9 mouse cellular contexts compared by ENCODE assay signal in genomic region chr6:118977443-118978271, GRCm38 (mm10).
DNase-seq lines count a peak whose midpoint lies in the region; ATAC-seq and TF ChIP-seq lines count a peak whose summit lies in the region.
"Had no signal": no experiment of that assay in that cellular context is flagged by ENCODE, and none has a peak within 500 bp of the region (broad histone marks: within the 10 kb centered on the region; RNA-seq: fewer than 3 reads in every experiment).

No protein-coding gene starts in this region.

- no peaks in the 10 kb centered on the region for H3K36me3 ChIP-seq in embryonic facial prominence, embryonic 14.5 days (ENCODE audit: control insufficient read depth, insufficient read depth, low read length)
- H3K36me3 ChIP-seq in forebrain, embryonic 15.5 days = no peaks in the 10 kb centered on the region
- no peaks in the 10 kb centered on the region for H3K36me3 ChIP-seq in midbrain, postnatal 0 days (ENCODE audit: insufficient read depth, low read length)
- H3K36me3 ChIP-seq in heart, embryonic 11.5 days (ENCODE audit: control insufficient read depth, insufficient read depth, low read length) = no peaks in the 10 kb centered on the region

- no peak overlapping the region for H3K4me2 ChIP-seq in embryonic facial prominence, embryonic 14.5 days (ENCODE audit: low read depth, low read length)
- H3K4me2 ChIP-seq in forebrain, embryonic 15.5 days (replicated peaks) = peak overlapping the region; percentile 35
- H3K4me2 ChIP-seq in midbrain, postnatal 0 days (ENCODE audit: low read depth, low read length, poor library complexity, severe bottlenecking) = peak overlapping the region; percentile 40
- H3K4me2 ChIP-seq in heart, embryonic 11.5 days = no peak overlapping the region

- peaks cover 8% of the 10 kb centered on the region; the same call in 1 of the 2 replicates for H3K4me1 ChIP-seq in embryonic facial prominence, embryonic 14.5 days (ENCODE audit: control insufficient read depth, insufficient read depth, low read length)
- peaks cover 36% of the 10 kb centered on the region for H3K4me1 ChIP-seq in forebrain, embryonic 15.5 days
- H3K4me1 ChIP-seq in midbrain, postnatal 0 days (ENCODE audit: insufficient read depth, low read length) = peaks cover 29% of the 10 kb centered on the region; the same call in 1 of the 2 replicates
- H3K4me1 ChIP-seq in heart, embryonic 11.5 days (ENCODE audit: control insufficient read depth, insufficient read depth, low read length) = peaks cover 32% of the 10 kb centered on the region

- no peaks in the 10 kb centered on the region for H3K9me3 ChIP-seq in embryonic facial prominence, embryonic 14.5 days (ENCODE audit: control insufficient read depth, low read length)
- H3K9me3 ChIP-seq in forebrain, embryonic 15.5 days = no peaks in the 10 kb centered on the region
- H3K9me3 ChIP-seq in midbrain, postnatal 0 days (ENCODE audit: low read length) = no peaks in the 10 kb centered on the region
- no peaks in the 10 kb centered on the region for H3K9me3 ChIP-seq in heart, embryonic 11.5 days (replicated peaks; ENCODE audit: control insufficient read depth, low read length)

- H3K4me3 ChIP-seq in embryonic facial prominence, embryonic 14.5 days (ENCODE audit: low read depth, low read length) = no peak overlapping the region
- H3K4me3 ChIP-seq in forebrain, embryonic 15.5 days = no peak overlapping the region
- H3K4me3 ChIP-seq in midbrain, postnatal 0 days (ENCODE audit: low read depth, low read length) = no peak overlapping the region
- no peak overlapping the region for H3K4me3 ChIP-seq in heart, embryonic 11.5 days (ENCODE audit: low read depth, low read length)

- DNase-seq in embryonic facial prominence, embryonic 14.5 days (ENCODE audit: low spot score) = no peak
- DNase-seq in layer of hippocampus, adult 9-10 months (ENCODE audit: low spot score) = peak; percentile 55
- DNase-seq in midbrain, postnatal 0 days (ENCODE audit: low spot score) = peak; percentile 81
- DNase-seq: cerebellum, postnatal 36 days; liver had no signal

- no peak for TF ChIP-seq CTCF in midbrain, postnatal 0 days (IDR thresholded peaks at IDR 0.05)

- H3K9ac ChIP-seq in embryonic facial prominence, embryonic 14.5 days (ENCODE audit: low read depth, low read length) = no peak overlapping the region
- no peak overlapping the region for H3K9ac ChIP-seq in forebrain, embryonic 15.5 days (replicated peaks)
- 0 out of 2 replicates have a peak overlapping the region, but pooled peaks have one; percentile 25 for H3K9ac ChIP-seq in midbrain, postnatal 0 days (replicated peaks; ENCODE audit: low read length, poor library complexity, severe bottlenecking)
- H3K9ac ChIP-seq in heart, embryonic 11.5 days (ENCODE audit: low read depth, low read length) = no peak overlapping the region

- no peak overlapping the region for H3K27ac ChIP-seq in embryonic facial prominence, embryonic 14.5 days (replicated peaks; ENCODE audit: low read depth, low read length)
- H3K27ac ChIP-seq in forebrain, embryonic 15.5 days (replicated peaks) = peak overlapping the region; percentile 78
- peak overlapping the region; percentile 76 for H3K27ac ChIP-seq in midbrain, postnatal 0 days (ENCODE audit: low read depth, low read length)
- no peak overlapping the region for H3K27ac ChIP-seq in heart, embryonic 11.5 days (ENCODE audit: low read depth, low read length)

- no peaks in the 10 kb centered on the region for H3K27me3 ChIP-seq in embryonic facial prominence, embryonic 14.5 days (replicated peaks; ENCODE audit: control insufficient read depth, insufficient read depth, low read length)
- H3K27me3 ChIP-seq in forebrain, embryonic 15.5 days = no peaks in the 10 kb centered on the region
- no peaks in the 10 kb centered on the region for H3K27me3 ChIP-seq in midbrain, postnatal 0 days (ENCODE audit: insufficient read depth, low read length)
- H3K27me3 ChIP-seq in heart, embryonic 11.5 days (ENCODE audit: control insufficient read depth, insufficient read depth, low read length) = no peaks in the 10 kb centered on the region

- 58% methylated on average over 10 of the region's 10 CpGs for WGBS in embryonic facial prominence, embryonic 14.5 days
- 16% methylated on average over 10 of the region's 10 CpGs for whole genome bisulfite sequencing in forebrain, embryonic 15.5 days
- WGBS in midbrain, postnatal 0 days = 13% methylated on average over 10 of the region's 10 CpGs
- WGBS in heart, embryonic 11.5 days (ENCODE audit: insufficient replicate concordance) = 55% methylated on average over 10 of the region's 10 CpGs

- peak; percentile 41; the same call in 1 of the 2 replicates for ATAC-seq in embryonic facial prominence, embryonic 14.5 days (ENCODE audit: low read depth)
- ATAC-seq in forebrain, embryonic 15.5 days (replicated peaks) = peak; percentile 89
- ATAC-seq in midbrain, postnatal 0 days (ENCODE audit: low FRiP score) = peak; percentile 89
- no peak for ATAC-seq in inflammation-experienced regulatory T-cells, adult 6 months
- no peak for ATAC-seq in erythroid progenitor cell, adult 5-6 weeks (replicated peaks; ENCODE audit: low FRiP score, poor library complexity, severe bottlenecking)
- ATAC-seq in heart, embryonic 11.5 days (replicated peaks; ENCODE audit: insufficient number of reproducible peaks, low FRiP score, low TSS enrichment) = no peak

Comparison
In these comparisons a context has a peak if more than half of its experiments do, and no peak if none do; other contexts are left out.
1. ATAC-seq: peak in embryonic facial prominence, embryonic 14.5 days (single experiment), forebrain, embryonic 15.5 days (single experiment) and midbrain, postnatal 0 days (single experiment); none in inflammation-experienced regulatory T-cells, adult 6 months (single experiment), erythroid progenitor cell, adult 5-6 weeks (single experiment) and heart, embryonic 11.5 days (single experiment).
2. H3K27ac ChIP-seq: peak in forebrain, embryonic 15.5 days (single experiment) and midbrain, postnatal 0 days (single experiment); none in embryonic facial prominence, embryonic 14.5 days (single experiment) and heart, embryonic 11.5 days (single experiment).
3. H3K4me2 ChIP-seq: peak in forebrain, embryonic 15.5 days (single experiment) and midbrain, postnatal 0 days (single experiment); none in embryonic facial prominence, embryonic 14.5 days (single experiment) and heart, embryonic 11.5 days (single experiment).